Mouse (Mus musculus) embryonic facial prominence, embryonic 12.5 days (tissue): Measurements from ENCODE around the gene Pdcd6. TPM values are rescaled to one million over a fixed set of nuclear protein-coding genes. Genes with fewer than 3 reads are reported as not detected.

ENCODE experiments used
- ATAC-seq: fragments of 200-750 bp; cut with Nextera tagmentation; 2 replicates; pipeline ENCODE4 v1.8.0; 2017; ENCODE audit not compliant: insufficient number of reproducible peaks, insufficient read depth, low FRiP score, low TSS enrichment
- H3K27ac ChIP-seq: fragments of 300-500 bp; sonication (generic); 2 replicates; pipeline ENCODE4 v1.5.1; 2016; ENCODE audit warnings: mild to moderate bottlenecking
- H3K27me3 ChIP-seq: fragments of 300-500 bp; sonication (generic); 2 replicates; pipeline ENCODE4 v1.6.1; 2016; ENCODE audit warnings: mild to moderate bottlenecking, moderate library complexity
- H3K36me3 ChIP-seq: fragments of 300-500 bp; sonication (generic); 2 replicates; pipeline ENCODE4 v1.6.1; 2016; ENCODE audit warnings: mild to moderate bottlenecking
- H3K4me1 ChIP-seq: fragments of 300-500 bp; sonication (generic); 2 replicates; pipeline ENCODE4 v1.6.1; 2016
- H3K4me2 ChIP-seq: fragments of 300-500 bp; sonication (generic); replicated peaks from 2 replicates; pipeline ENCODE4 v1.6.1; 2016; ENCODE audit warnings: mild to moderate bottlenecking, moderate library complexity
- H3K4me3 ChIP-seq: fragments of 300-500 bp; sonication (generic); 2 replicates; pipeline ENCODE4 v1.5.1; 2016; ENCODE audit warnings: mild to moderate bottlenecking
- H3K9ac ChIP-seq: fragments of 300-500 bp; sonication (generic); 2 replicates; pipeline ENCODE4 v1.6.1; 2016; ENCODE audit warnings: mild to moderate bottlenecking, moderate library complexity
- H3K9me3 ChIP-seq: fragments of 300-500 bp; sonication (generic); 2 replicates; pipeline ENCODE4 v1.6.1; 2016; ENCODE audit warnings: mild to moderate bottlenecking, moderate library complexity
- WGBS: fragments of 180-500 bp; shearing (Covaris S2); methylation state at CpG from one replicate; pipeline ENCODE4 v1.1.7; 2016; 5-methylcytosine and 5-hydroxymethylcytosine counted together
- polyA plus RNA-seq: library from polyadenylated mRNA; unstranded; fragments of >200 nt; fragmentation: Nextera tagmentation; extraction: Ambion mirVana; gene quantifications from 2 replicates; pipeline ENCODE4 v1.2.1, GENCODE M21; 2016

Pdcd6 gene
- polyA plus RNA-seq, result 131 and 133 TPM in 2 replicates

DNA sequence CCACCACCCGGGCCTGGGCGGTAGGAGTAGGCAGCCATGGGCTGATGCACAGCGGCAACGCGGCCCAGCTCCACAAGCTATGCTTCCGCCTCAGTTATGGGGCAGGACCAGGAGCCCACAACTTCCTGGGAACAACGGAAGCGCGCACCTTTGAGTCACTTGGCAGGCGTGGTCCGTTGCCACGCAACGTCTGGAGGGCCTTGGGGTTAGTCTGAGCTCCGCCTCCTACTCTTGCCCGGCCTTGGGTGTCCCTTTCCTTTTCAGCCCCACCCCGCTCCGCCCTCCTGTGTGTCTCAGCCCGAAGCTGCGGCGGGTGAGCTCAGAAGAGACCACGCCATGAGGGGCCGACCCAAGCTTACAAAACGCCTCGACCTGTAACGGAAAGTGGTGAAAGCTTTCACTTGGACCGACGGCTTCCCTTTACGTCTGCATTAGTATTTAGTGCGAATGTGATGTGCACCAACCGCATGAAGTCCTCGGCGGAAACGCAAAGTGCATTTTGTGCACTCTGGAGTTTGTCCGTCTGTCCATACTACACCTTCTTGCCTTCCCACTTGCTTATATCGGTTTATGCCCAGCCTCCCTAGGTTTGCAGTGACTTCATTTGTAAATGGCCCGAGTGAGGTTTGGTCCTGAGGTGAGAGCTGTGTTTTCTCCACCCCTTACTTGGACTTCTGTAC lies at the start of gene Pdcd6:
Gene Pdcd6 (minus strand): TSS at position 411 of the 680 bp plus-strand sequence.
- peak; percentile 100 for ATAC-seq
- no peaks in the 10 kb centered on the region for H3K9me3 ChIP-seq
- H3K9ac ChIP-seq, result peak within 1 kb of the TSS; percentile 85
- H3K36me3 ChIP-seq, result peaks cover 18% of the 10 kb centered on the region
- H3K4me3 ChIP-seq, result peak within 1 kb of the TSS; percentile 87
- H3K4me1 ChIP-seq, result peaks cover 5% of the 10 kb centered on the region
- no peaks in the 10 kb centered on the region for H3K27me3 ChIP-seq
- H3K27ac ChIP-seq, result peak within 1 kb of the TSS; percentile 60
- under 1% methylated on average over 36 of the region's 36 CpGs for WGBS
- H3K4me2 ChIP-seq, result peak within 1 kb of the TSS; percentile 78

DNA sequence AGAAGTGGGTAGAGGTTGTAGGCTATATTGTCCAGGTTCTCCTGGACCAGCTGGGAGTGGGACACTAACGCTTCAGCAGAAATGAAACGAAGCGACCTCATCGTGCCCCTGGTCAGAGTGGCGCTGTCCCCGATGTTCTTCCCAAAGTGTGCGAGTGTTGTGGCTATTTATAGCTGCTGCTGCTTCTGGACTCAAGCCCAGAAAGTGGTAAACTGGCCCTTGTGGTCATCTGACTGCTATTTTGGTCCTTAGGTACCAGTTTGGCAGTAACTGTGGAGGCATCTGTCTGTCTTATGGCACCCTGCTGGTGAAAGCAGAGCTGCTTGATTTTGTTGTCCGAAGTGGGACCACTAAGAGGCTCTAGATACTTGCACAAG lies 46.5 kb upstream of the Pdcd6 start, which contains the start of gene Lrrc14b:
Gene Lrrc14b (minus strand): TSS at position 147 of the 377 bp plus-strand sequence.
- WGBS, result 88% methylated on average over 8 of the region's 8 CpGs
- H3K27ac ChIP-seq, result no peak within 1 kb of the TSS
- peaks cover 26% of the 10 kb centered on the region for H3K36me3 ChIP-seq
- no peak for ATAC-seq
- H3K4me3 ChIP-seq, result no peak within 1 kb of the TSS
- no peaks in the 10 kb centered on the region for H3K4me1 ChIP-seq
- H3K4me2 ChIP-seq, result no peak within 1 kb of the TSS
- H3K9me3 ChIP-seq, result no peaks in the 10 kb centered on the region
- no peaks in the 10 kb centered on the region for H3K27me3 ChIP-seq
- no peak within 1 kb of the TSS for H3K9ac ChIP-seq

DNA sequence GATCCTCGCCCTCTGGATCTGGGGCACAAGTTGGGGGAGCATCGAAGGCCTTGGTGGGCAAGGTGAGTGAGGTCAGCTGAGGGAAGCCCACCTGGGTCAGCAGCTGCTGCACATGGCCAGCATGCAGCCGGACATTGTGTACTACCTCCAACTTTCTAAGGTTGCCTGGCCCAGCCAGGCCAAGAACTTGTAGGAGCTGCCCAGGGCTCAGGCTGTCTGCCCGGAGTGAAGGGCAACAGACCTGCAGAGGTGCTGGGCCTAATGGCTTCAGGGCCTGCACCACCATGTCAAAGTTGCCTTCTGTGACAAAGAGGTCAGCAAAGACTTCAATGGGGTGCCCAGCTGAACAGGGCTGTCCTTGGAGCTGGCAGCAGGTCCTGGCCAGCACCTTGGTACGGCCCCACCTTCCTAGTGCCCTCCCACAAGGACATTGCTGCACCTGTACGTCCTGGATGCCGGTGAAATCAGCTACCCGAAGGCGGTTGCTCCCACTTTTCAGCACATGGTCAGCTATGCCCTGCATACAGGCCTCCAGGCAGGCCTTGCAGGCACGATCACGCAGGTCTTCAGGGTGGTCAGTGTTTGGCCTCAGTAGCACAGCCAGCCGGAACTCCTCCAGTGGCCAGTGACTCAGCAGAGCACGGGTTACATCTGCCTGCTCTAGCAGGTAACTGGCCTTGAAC lies 45.9 kb upstream of the Pdcd6 start:
- Histone ChIP-seq H3K27ac (no peak overlapping the region), H3K9ac (no peak overlapping the region), H3K4me3 (no peak overlapping the region), H3K4me1 (no peaks in the 10 kb centered on the region), H3K4me2 (no peak overlapping the region), H3K36me3 (peaks cover 27% of the 10 kb centered on the region), H3K27me3 (no peaks in the 10 kb centered on the region), H3K9me3 (no peaks in the 10 kb centered on the region)
- ATAC-seq, result no peak
- WGBS, result 90% methylated on average over 13 of the region's 13 CpGs

DNA sequence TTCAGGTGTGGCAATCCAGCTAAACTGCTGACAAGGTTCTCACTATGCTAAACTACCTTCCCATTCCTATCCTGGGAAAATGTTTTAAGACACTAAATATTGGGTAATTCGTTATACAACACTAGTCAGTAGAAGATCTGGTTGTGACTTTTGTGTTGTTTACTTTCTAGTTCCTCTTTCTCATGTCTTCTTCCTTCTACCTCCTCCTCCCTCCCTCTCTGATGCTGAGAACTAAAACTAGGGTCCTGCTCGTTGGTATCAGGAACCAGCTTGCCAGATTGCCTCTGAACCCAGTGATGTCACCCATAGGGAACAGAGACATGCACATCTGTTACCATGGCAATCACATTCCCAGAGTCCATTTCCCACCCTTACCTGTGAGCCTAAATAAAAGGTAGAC lies 44.8 kb upstream of the Pdcd6 start:
- H3K27me3 ChIP-seq, result no peaks in the 10 kb centered on the region
- H3K27ac ChIP-seq, result no peak overlapping the region
- H3K36me3 ChIP-seq, result peaks cover 31% of the 10 kb centered on the region
- WGBS, result 92% methylated on average over 2 of the region's 2 CpGs
- ATAC-seq, result no peak
- no peaks in the 10 kb centered on the region for H3K4me1 ChIP-seq
- H3K4me2 ChIP-seq, result no peak overlapping the region
- H3K9me3 ChIP-seq, result no peaks in the 10 kb centered on the region
- no peak overlapping the region for H3K9ac ChIP-seq
- no peak overlapping the region for H3K4me3 ChIP-seq

GRCm38 (mm10) chr13:74356491-74356890 lies 39.1 kb upstream of the Pdcd6 start:
- peaks cover 48% of the 10 kb centered on the region for H3K36me3 ChIP-seq

DNA sequence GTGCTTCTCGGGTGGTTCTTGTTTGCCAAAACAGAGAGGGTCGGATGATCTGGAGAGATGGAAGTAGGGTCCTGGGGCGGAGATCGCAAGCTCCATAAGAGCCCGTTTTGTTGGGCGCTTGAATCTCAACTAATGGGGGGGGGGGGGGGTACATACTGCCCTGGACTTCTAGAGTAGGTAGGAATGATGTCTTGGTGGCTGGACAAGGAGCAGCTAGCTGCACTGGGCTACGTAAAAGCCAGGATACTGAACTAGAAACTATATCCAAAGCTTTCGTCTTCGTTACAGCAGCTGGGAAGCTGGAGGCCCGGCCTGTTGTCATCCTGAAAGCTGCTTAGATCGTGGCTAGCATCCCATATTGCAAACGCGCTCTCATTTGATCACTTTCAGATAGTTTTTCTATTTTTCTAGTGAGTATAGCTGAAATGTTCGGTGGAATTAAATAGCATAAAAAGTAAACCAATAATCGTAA lies 33.1 kb upstream of the Pdcd6 start:
- Histone ChIP-seq H3K4me1 (peaks cover 13% of the 10 kb centered on the region), H3K27ac (peak overlapping the region; percentile 71; the same call in 1 of the 2 replicates), H3K4me3 (peak overlapping the region; percentile 80), H3K9ac (peak overlapping the region; percentile 90), H3K27me3 (no peaks in the 10 kb centered on the region), H3K9me3 (no peaks in the 10 kb centered on the region), H3K36me3 (peaks cover 14% of the 10 kb centered on the region; the same call in 1 of the 2 replicates), H3K4me2 (peak overlapping the region; percentile 54)
- 1% methylated on average over 15 of the region's 15 CpGs for WGBS
- no peak; the same call in 1 of the 2 replicates for ATAC-seq

More at GRCm38 (mm10) chr13:74356491-74356890, 39.1 kb upstream of the Pdcd6 start:
- no peak overlapping the region for H3K4me3 ChIP-seq
- H3K9me3 ChIP-seq, result no peaks in the 10 kb centered on the region
- no peaks in the 10 kb centered on the region for H3K4me1 ChIP-seq
- 97% methylated on average over 13 of the region's 13 CpGs for WGBS
- no peak overlapping the region for H3K4me2 ChIP-seq
- ATAC-seq, result no peak
- no peaks in the 10 kb centered on the region for H3K27me3 ChIP-seq
- no peak overlapping the region for H3K27ac ChIP-seq
- H3K9ac ChIP-seq, result no peak overlapping the region

- H3K4me2 ChIP-seq, result peak within 1 kb of the TSS; percentile 54
- peak within 1 kb of the TSS; percentile 71 for H3K27ac ChIP-seq
These were observed 32.4 kb upstream of the Pdcd6 start, which contains the start of the genes Sdha and Ccdc127 for GRCm38 (mm10) chr13:74349566-74350434. Gene Sdha (minus strand): TSS chr13:74350280. Gene Ccdc127 (plus strand): TSS chr13:74350309.

DNA sequence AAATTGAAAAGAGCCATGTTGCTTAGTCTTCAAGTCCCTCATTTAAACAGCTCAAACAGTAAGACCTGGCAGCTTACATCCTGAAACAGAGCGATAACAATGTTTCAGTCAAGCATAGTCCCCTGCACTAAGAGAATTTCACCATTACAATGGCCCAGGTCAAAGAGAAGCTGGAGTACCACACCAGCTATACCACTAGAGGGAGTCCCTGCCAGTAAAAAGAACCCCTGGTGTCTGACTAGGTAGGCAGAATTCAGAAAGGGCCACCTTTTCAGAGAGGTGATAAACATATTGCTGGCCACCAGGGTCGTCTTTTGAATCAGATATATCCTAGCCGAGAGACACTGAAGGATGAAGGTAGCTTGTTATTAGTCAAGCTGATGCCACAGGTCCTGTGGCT lies 23.7 kb upstream of the Pdcd6 start:
- no peak overlapping the region for H3K4me3 ChIP-seq
- no peaks in the 10 kb centered on the region for H3K9me3 ChIP-seq
- peaks cover 65% of the 10 kb centered on the region for H3K36me3 ChIP-seq
- no peak overlapping the region for H3K4me2 ChIP-seq
- no peak overlapping the region for H3K27ac ChIP-seq
- H3K27me3 ChIP-seq, result no peaks in the 10 kb centered on the region
- ATAC-seq, result no peak
- 65% methylated on average over 3 of the region's 3 CpGs for WGBS
- H3K4me1 ChIP-seq, result no peaks in the 10 kb centered on the region
- H3K9ac ChIP-seq, result no peak overlapping the region

More at GRCm38 (mm10) chr13:74349566-74350434, 32.4 kb upstream of the Pdcd6 start, which contains the start of the genes Sdha and Ccdc127:
- Histone ChIP-seq H3K9me3 (no peaks in the 10 kb centered on the region), H3K36me3 (peaks cover 12% of the 10 kb centered on the region; the same call in 1 of the 2 replicates), H3K9ac (peak within 1 kb of the TSS; percentile 90), H3K4me3 (peak within 1 kb of the TSS; percentile 80), H3K4me1 (peaks cover 13% of the 10 kb centered on the region), H3K27me3 (no peaks in the 10 kb centered on the region)
- WGBS, result 2% methylated on average over 57 of the region's 57 CpGs
- ATAC-seq, result peak; percentile 94

DNA sequence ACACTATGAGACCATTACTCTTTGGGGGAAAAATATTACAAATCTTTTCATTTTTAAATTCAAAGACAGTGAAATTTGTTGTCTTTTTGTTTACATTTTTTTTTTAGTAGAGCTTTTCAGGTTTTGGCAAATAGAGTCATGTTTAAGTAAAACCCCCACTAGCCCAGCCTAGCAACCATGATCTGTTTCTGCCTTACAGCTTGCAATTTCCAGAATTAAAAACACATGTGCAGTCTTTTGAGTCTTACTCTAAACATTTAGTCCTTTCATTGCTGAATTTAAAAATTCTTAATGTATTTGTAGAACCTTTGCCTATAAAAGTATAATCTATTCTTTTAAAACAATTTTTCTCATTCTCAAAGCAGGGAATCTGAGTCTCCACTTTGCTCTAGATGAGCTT lies 11.9 kb upstream of the Pdcd6 start:
- H3K4me1 ChIP-seq, result no peaks in the 10 kb centered on the region
- peaks cover 70% of the 10 kb centered on the region for H3K36me3 ChIP-seq
- no peak overlapping the region for H3K4me3 ChIP-seq
- H3K4me2 ChIP-seq, result no peak overlapping the region
- no peak for ATAC-seq
- no peaks in the 10 kb centered on the region for H3K27me3 ChIP-seq
- no peak overlapping the region for H3K27ac ChIP-seq
- no peaks in the 10 kb centered on the region for H3K9me3 ChIP-seq
- H3K9ac ChIP-seq, result no peak overlapping the region

- ATAC-seq, result peak; percentile 74
- H3K4me2 ChIP-seq, result peak overlapping the region; percentile 78
These were observed 601 bp downstream of the Pdcd6 start for GRCm38 (mm10) chr13:74316789-74317169.

DNA sequence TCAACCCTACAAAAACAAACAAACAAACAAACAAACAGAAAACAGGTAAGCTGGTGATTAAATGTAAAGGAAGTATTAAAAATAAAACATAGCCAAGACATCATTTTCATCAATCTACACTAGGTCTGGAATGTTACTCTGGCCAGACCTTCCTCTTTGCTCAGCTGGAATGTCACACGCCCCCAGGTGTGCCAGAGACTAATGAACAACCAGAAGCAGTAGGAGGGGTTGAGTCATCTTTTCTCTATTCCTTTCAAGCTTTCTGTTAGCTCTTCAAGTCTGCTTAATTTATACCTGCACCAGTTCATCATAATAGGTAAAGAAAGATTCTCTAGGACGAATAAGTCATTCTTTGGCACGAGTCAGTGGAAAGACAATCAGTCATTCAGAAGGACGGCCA lies 994 bp downstream of the Pdcd6 start:
- Histone ChIP-seq H3K4me1 (peaks cover 5% of the 10 kb centered on the region), H3K27ac (no peak overlapping the region), H3K27me3 (no peaks in the 10 kb centered on the region), H3K4me2 (peak overlapping the region; percentile 78), H3K9ac (peak overlapping the region; percentile 85), H3K4me3 (peak overlapping the region; percentile 87), H3K36me3 (peaks cover 8% of the 10 kb centered on the region), H3K9me3 (no peaks in the 10 kb centered on the region)
- 27% methylated on average over 4 of the region's 4 CpGs for WGBS
- ATAC-seq, result no peak

More at GRCm38 (mm10) chr13:74316789-74317169, 601 bp downstream of the Pdcd6 start:
- WGBS, result 6% methylated on average over 15 of the region's 15 CpGs
- Histone ChIP-seq H3K27ac (peak overlapping the region; percentile 60), H3K9ac (peak overlapping the region; percentile 85), H3K27me3 (no peaks in the 10 kb centered on the region), H3K4me1 (peaks cover 5% of the 10 kb centered on the region), H3K9me3 (no peaks in the 10 kb centered on the region), H3K36me3 (peaks cover 12% of the 10 kb centered on the region), H3K4me3 (peak overlapping the region; percentile 87)
